Mouse (Mus musculus) embryo, embryonic 10.5 days (tissue): Measurements from ENCODE around the gene Traf2.
"Not testable (repeated sequence)": the region's sequence is repeated elsewhere in the genome, so short reads cannot be mapped to it uniquely, and the experiment has no call there.

ENCODE experiments used
- DNase-seq: peaks from one replicate; pipeline ENCODE4 v3.0.0-alpha.2; 2015; ENCODE audit warnings: low spot score

The Traf2 gene

GRCm38 (mm10) chr2:25575432-25576027 is 28.8 kb upstream of the Traf2 start:
- DNase-seq = peak; percentile 61

- peak; percentile 99 for DNase-seq
Observed at GRCm38 (mm10) chr2:25574579-25575431, 28.1 kb upstream of the Traf2 start, which contains the start of the genes Mamdc4 and Phpt1. Gene Mamdc4 (minus strand): TSS chr2:25574845. Gene Phpt1 (minus strand): TSS chr2:25575224.

DNA sequence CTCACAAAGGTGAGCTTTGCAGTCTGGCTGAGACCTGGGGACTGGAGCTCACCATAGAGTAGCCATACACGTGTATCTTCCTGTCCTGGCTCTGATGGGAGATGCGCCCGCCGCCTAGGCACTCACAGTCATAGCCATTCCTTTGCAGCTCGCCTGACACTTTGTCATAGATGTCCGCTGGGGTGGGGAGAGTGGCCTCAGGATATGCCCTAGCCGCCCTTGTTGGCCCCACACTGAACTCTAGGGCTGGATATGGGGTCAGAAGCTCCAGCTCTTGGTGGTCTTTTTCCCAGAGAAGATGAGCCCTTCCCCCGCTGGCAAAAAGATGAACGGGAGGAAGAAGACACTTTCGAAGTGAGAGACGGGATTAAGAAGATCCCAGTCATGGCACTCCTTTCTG is 27.4 kb upstream of the Traf2 start:
- no peak for DNase-seq

GRCm38 (mm10) chr2:25573068-25573467 is 26.3 kb upstream of the Traf2 start:
- no peak for DNase-seq

DNA sequence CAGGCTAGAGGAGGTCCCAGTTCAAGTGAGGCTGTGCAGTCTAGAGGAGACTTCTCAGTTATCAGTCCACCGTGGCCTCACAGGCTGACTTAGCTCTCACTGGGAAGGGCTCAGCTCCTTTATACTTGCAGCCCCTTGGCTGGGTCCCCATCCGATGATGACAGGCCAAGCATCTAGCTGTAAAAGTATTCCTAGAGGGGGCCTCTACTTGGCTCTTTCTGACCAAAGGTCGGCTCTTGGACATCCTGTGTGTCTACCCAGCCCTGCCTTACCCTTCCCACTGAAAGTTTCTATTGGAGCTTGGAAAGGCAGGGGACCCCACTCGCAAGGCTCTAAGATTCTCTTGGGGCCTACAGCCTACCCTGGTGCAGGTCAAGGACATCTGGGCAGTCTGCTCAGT is 24.5 kb upstream of the Traf2 start:
- no peak for DNase-seq

GRCm38 (mm10) chr2:25569323-25569722 is 22.6 kb upstream of the Traf2 start:
- DNase-seq = no peak

GRCm38 (mm10) chr2:25568473-25569019 is 21.8 kb upstream of the Traf2 start:
- DNase-seq = no peak

GRCm38 (mm10) chr2:25566558-25566957 is 19.8 kb upstream of the Traf2 start:
- DNase-seq = no peak

- no peak for DNase-seq
Observed at GRCm38 (mm10) chr2:25565741-25566140, 19.0 kb upstream of the Traf2 start.

GRCm38 (mm10) chr2:25561946-25562345 is 15.2 kb upstream of the Traf2 start:
- no peak for DNase-seq

DNA sequence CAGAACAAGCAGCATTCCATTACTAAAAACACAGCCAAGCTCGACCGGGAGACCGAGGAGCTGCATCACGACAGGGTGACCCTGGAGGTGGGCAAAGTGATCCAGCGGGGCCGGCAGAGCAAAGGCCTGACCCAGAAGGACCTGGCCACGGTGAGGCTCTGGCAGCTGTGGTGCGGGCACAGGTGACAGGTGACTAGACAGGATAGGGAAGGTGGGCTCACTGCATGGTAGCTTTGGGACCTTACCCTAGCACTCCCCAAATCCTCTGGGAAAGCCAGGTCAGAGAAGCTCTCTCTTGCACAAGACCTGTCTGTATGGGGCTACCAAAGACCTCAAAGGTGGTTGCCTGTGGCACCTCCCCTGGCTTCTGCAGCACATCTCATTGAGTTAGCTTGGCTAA is 13.8 kb upstream of the Traf2 start:
- DNase-seq = no peak

DNA sequence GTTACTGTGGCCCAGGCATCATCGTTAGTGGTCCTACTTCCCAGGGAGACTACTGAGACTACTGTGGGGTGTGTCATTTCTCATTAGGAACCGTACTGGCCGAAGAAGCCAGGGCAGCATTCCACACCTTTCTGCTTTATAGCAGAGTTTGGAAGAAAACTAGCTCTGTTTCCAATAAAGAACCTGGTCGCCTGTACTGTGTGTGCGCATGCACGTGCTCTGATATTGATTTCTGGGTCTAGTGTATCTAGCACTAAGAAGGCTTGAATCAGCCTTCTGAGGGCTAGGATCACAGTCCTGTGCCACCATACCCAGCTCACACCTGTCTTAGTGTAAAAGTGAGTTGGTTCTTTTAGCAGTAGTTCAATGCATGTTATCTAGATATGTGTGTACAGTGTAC is 12.0 kb upstream of the Traf2 start:
- no peak for DNase-seq

GRCm38 (mm10) chr2:25557964-25558360 is 11.2 kb upstream of the Traf2 start:
- no peak for DNase-seq

DNA sequence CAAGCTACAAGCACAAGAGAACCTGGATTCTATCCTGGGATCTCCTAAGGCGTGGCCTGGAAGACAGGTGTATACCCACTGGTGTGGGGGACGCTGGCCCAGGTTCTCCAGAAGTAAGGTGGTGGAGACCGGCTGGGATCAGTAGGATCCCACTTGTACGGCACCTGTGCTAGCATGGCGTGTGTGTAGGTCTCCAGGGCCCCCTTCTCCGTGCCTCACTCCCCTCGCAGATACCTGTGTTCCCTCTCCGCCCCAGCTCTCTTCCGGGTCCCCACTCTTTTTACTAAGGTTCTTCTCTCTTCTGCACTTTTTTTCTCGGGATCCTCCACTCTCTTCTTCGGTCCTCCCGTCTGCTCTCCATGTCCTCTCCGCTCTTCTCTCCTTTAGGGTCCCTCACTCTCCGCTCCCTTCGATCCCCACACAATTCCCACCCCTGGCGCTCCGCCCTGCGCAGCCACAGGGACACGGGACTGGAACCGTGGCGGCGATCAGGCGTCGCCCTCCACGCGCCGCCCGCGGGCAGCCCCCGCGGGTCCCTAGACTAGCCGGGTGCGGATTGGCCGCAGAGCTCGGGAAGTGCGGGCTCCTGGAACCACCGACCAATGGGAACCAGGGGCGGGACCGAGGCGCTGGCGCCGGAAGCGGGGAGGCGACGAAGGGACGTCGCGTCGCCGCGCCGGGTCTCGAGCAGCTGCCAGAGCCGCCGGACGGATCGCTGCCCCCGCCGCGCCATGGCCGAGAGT is 10.7 kb upstream of the Traf2 start, which contains the start of gene Edf1:
Edf1 (plus strand) TSS at position 627 of the 743 bp plus-strand sequence.
- DNase-seq = peak; percentile 96

DNA sequence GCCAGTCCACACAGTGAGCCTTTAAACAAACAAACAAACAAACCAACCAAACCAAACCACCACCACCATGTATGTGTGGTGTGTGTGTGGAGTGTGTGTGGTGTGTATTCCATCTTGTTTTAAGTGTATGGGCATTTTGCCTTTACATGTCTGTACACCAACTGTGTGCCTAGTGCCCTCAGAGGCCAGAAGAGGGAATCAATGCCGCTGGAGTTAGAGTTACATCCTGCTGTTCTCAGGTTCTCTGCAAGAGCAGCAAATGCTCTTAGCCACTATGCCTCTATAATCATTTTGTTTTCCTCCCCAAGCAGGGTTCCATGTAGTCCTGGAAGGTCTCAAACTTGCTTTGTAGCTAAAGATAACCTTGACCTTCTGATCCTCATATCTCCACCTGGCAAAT is 9.6 kb upstream of the Traf2 start:
- no peak for DNase-seq

DNA sequence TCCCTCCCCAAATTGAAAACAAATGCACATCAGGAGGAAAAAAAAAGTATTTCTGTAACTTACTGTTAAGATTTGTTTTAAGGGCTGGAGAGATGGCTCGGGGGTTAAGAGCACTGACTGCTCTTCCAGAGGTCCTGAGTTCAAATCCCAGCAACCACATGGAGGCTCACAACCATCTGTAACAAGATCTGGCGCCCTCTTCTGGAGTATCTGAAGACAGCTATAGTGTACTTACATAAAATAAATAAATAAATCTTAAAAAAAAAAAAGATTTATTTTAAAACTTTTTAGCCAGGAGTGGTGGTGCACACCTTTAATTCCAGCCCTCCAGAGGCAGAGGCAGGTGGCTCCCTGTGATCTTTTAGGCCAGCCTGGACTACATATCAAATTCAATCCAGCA is 8.7 kb upstream of the Traf2 start:
- DNase-seq = not testable (repeated sequence)

- DNase-seq = not testable (repeated sequence)
Observed at GRCm38 (mm10) chr2:25553171-25553786, 6.5 kb upstream of the Traf2 start.

DNA sequence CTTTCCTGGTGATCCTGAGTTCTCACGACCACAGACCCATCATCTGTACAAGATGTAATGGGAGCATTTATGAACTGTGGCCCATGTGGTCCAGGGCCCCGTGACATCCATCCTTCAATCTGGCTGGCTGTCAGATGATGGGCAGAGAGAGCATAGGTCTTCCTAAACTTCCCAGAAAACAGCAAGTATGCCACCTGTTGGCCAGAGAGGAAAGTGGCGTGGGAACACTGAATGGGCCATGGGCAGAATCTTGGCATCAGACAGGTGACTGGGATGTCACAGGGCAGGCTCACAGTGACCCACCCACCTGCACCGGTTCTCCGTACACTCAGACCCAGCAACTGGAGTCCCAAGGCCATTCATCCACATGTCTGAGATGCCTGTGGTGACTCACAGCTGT is 4.4 kb upstream of the Traf2 start:
- peak; percentile 64 for DNase-seq

DNA sequence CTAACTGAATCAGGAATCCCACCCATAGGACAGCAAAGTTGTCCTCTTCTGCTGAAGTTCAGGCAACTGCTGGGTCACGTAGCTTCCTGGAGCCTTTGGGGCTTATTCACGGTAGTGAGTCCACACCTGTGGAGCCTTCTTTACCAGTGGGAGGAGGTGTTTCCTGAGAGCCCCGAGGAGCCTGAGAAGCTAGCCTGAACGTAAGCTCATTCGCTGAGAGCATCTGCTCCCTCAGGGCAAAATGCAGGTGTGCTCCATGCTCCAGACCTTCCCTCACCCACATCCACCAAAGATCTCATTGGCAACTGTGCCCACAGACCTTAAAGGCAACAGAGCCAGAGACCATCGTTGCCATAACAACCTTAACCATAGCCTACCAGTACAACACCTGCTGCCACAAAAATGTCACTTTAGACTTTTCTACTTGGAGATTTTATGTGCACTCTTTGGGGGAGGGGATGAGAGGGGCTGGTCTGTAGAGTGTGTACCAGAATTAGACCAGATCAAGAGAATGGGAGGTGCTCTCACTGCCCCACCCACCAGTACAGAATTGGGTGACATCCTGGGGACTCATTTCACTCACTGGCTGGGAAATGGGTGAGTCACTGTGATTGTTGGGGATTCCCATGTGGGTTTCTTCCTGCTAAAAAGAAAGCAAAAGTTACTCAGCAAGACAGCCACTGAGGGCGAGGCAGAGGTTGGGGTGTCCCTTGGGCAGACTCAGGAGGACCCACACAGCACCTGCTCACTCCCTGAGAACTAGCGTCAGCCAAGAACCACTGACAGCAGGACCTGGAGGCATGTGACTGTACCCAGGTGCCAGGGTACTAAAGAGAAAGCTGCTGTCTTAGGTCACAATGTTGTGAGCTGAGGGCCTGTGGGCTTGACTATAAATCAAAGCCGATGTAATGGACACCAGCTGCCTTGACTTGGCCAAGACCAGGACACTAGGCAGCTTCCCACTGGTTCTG is 2.6 kb upstream of the Traf2 start:
- DNase-seq = no peak

DNA sequence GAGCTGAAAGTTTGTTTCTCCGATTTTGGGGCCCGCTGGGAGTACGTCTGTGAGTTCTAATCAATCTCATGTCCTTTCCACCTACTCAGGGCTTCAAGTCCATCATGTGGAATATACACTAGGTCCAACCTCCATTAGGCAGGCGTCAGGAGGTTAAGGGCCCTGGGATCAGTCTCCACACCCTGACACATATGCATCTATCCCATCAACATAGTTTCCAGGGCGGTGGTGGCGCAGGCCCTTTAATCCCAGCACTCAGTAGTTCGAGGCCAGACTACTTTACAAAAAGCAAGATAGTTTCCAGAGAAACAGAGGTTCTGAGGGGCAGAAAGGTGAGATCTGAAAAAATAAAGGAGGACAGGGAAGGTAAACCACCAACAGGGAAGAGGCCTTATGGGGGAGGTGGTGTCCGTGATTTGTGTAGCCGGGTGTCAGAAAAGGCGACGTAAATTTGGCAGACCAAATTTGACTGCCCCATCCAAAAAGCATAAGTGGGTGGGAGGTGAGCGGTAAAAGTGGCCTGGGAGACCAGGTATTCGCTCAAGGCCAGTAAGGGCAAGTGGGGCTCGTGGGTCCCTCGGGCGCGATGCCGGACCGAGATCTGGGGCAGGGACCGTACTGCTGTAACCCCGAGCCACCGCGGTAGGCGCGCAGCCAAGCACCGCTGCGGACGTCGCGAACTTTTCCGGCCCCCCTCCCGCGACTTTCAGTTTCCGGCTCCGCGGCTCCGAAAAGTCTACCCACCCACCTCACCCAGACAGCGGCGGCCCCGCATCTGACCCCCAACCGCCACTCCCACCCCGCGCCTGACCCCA is 537 bp downstream of the Traf2 start:
- no peak for DNase-seq
